Mouse (Mus musculus): ENCODE data around the gene Phlda3.

The Phlda3 gene

GRCm38 (mm10) chr1:135765645-135766591, at the start of gene Phlda3:
Gene Phlda3 (plus strand): TSS chr1:135766119.
- peak; percentile 24 for DNase-seq

DNA sequence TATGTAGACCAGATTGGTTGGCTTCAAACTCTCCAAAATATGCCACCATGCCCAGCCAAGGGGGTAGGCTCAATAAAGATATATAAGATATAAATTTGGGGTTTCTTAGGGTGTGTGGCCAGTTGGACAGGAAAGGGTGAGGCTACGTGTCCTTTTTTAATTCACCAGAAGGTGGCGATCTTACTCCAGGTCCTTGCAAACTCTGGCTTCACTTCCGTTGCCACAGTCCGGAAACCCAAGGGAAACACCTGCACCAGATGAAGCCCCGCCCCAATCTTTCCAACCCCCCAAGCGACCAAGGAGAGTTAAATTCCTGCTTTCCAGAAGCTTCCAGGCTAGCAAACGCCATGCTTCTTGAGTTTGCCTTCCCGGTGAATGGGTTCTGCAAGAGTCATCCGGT, 46.4 kb upstream of the Phlda3 start:
- DNase-seq, result no peak

DNA sequence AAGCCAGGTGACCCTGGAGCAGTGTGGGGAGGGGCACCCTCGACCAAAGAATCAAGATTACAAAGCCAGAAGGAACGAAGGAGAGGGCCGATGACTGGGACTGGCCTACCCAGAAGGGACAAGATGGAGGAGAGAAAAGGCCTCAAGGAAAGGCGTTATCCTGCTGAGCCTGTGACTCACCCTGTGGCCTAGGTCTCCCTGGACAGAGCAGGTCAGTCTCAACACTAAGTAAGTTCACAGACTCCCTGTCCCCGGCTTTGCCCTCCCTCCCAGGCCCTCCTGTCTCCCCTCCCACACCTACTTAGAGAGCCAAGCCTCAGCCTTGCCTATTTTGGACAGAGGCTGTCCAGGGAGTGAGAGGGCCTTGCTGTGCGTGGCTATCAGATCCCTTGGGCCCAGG, 45.9 kb upstream of the Phlda3 start, which contains the start of gene Csrp1:
TSS of gene Csrp1 (plus strand) at position 79 of the 400 bp plus-strand sequence.
- no peak for DNase-seq

DNA sequence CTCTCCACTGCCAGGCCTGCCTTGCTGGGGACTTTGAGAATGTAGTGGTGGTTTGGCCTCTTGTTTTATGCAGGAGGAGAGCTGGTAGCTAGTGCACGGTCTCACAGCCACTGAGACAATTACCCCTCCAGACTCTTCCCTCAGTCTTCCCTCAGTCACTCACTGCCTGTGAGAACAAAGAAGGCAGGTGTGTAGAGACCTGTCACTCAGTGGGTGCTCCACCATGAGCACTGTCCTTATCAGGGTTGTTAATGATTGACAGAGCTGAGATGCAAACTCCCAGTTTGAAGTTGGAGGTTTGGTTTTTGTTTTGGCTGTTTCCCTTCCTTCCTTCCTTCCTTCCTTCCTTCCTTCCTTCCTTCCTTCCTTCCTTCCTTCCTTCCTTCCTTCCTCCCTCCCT, 42.9 kb upstream of the Phlda3 start:
- no peak for DNase-seq

GRCm38 (mm10) chr1:135724134-135724533, 41.8 kb upstream of the Phlda3 start:
- no peak for DNase-seq

GRCm38 (mm10) chr1:135725324-135725723, 40.6 kb upstream of the Phlda3 start:
- DNase-seq, result no peak

GRCm38 (mm10) chr1:135725936-135726335, 40.0 kb upstream of the Phlda3 start:
- no peak for DNase-seq

GRCm38 (mm10) chr1:135728631-135729366, 37.1 kb upstream of the Phlda3 start:
- DNase-seq, result peak; percentile 40

GRCm38 (mm10) chr1:135729367-135729713, 36.6 kb upstream of the Phlda3 start:
- DNase-seq, result peak; percentile 32

- no peak for DNase-seq
These were observed 36.1 kb upstream of the Phlda3 start for GRCm38 (mm10) chr1:135729821-135730220.

DNA sequence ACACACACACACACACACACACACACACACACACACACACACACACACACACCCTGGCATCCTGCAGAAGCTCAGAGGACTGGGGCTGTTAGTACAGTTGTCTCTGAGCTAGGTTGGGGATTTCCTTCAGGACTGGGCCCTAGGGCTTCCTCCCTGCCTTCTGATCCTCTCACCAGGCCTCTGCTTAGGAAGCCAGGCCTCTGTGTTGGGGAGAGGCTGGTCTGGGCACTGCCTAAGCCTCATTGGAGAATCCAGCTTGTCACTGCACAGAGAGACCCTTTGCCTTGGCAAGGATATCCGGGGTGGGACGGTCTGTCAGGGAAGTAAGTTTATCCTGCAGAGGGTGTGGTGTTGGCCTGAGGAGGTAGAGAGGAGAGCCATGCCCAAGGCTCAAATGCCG, 35.6 kb upstream of the Phlda3 start:
- DNase-seq, result no peak

GRCm38 (mm10) chr1:135731393-135731792, 34.5 kb upstream of the Phlda3 start:
- DNase-seq, result no peak

DNA sequence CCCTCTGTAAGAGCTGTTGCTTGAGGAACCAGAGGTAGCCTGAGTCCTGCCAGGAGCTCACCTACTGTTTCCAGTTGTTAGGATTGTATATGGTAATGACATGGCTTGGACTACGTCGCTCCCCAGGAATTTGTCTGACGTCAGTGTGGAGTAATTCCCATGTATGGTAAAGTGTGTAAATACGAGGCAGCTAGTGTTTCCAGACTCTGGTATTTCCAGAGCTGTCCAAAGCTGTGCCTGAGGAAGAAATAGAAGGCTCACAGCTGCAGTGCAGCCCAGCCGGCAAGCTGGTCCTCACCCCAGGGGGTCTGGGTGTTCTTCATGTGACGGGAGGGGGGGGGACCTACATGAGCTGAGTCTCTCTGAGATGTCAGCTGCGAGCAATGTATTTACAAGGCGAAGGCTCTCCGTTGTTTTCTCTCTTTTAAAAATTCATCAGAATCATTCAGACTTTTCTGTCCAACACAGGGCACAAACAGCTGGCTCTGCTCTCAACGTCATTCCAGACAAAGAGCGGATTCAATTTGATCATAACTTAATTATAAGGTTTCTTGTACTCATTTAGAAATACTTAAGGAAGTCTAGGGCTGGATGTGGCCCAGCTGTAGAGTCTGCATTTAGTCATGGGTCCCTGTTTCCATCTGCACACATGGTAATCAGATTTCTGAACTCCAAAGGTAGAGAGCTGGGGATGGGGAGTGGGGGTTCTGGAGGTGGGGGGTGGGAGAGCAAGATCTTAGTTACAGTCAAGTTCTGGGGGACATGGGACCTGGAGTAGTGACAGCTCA, 33.8 kb upstream of the Phlda3 start:
- no peak for DNase-seq

GRCm38 (mm10) chr1:135734225-135734937, 31.5 kb upstream of the Phlda3 start:
- peak; percentile 57 for DNase-seq

GRCm38 (mm10) chr1:135735460-135735859, 30.5 kb upstream of the Phlda3 start:
- no peak for DNase-seq

DNA sequence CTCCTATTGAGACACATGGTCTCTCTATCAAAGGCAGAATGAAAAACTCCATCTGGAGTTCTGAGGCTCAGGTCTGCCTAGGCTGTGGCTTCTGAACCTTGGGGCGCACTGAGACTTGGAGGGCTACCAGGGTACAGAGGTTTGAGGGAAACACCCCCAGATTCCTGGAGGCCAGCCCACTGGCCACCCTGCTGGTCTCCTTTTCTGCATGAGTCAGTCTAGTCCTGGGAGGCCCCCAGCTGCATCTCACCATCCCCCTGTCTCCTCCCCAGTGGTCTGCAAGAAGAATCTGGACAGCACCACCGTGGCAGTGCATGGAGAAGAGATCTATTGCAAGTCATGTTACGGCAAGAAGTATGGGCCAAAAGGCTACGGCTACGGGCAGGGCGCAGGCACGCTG, 20.9 kb upstream of the Phlda3 start:
- no peak for DNase-seq

DNA sequence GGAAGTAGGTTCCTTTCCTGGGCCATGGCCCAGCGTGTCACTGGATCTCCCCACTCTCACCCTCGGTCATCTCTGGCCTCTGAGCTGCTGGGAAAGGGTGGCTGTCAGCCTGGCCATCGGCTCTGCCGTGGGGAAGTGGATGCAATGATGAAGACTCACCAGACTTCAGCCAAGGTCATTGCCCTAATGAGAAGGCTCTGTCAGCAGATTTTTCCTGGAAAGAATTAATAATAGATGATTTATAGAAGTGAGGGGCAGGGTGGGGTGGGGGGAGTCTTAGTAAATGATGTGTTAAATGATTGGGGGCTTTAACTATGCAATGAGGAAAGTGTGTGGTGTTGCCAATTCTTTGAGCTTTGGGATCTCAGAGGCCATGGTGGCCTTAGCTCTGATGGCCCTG, 19.7 kb upstream of the Phlda3 start:
- no peak for DNase-seq

GRCm38 (mm10) chr1:135752737-135753348, 13.1 kb upstream of the Phlda3 start:
- DNase-seq, result peak; percentile 74

GRCm38 (mm10) chr1:135755287-135755686, 10.6 kb upstream of the Phlda3 start:
- DNase-seq, result no peak

GRCm38 (mm10) chr1:135755913-135756312, 10.0 kb upstream of the Phlda3 start:
- DNase-seq, result no peak

DNA sequence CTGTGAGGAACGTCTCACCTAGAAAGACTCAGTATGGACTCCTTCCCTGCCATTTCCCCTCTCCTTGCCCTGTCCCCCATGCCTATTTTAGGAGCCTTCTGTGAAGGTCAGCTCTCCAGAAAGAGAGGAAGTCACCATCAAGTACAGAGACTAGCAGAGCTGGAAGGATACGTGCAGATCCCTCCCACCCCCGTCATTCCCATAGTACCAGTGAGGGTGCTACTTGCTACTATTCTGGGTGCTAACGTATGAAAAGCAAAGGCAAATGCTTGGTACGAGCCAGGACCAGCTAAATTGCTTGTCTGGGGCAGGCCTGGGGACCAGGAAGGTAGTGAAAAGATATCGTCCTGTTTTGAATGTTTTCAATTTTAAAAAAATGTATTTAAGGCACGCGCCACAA, 8.6 kb upstream of the Phlda3 start:
- DNase-seq, result no peak

- DNase-seq, result no peak
These were observed 6.2 kb upstream of the Phlda3 start for GRCm38 (mm10) chr1:135759685-135760084.
